Mouse (Mus musculus): Measurements from ENCODE around the gene Gart.

The Gart gene

DNA sequence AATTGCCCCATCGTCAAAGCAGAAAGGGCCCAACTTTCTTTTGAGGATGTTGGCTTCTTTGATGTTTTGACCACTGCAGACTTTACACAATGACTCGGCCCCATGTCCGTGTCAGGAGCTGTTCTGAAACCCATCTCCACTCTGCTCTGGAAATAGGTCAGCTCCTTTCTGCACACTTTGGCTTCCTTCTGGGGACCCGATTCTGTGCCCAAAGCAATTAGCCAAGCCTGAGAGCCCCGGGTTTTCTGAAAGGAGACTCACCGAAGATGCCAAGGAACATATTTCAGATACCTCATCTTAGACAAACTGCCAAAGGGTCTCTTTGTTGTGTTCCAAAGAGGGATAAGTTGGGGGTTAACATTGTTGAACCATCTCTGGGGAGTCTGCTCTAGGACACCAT lies 32.2 kb downstream of the Gart start:
- intact Hi-C loops (cut with DNase I): no loop called here

GRCm38 (mm10) chr16:91612525-91612924 lies 34.2 kb downstream of the Gart start:
- intact Hi-C loops (cut with DNase I): no loop called here

- intact Hi-C loops (cut with DNase I): no loop called here
Measured at GRCm38 (mm10) chr16:91611248-91611647, 35.5 kb downstream of the Gart start.

DNA sequence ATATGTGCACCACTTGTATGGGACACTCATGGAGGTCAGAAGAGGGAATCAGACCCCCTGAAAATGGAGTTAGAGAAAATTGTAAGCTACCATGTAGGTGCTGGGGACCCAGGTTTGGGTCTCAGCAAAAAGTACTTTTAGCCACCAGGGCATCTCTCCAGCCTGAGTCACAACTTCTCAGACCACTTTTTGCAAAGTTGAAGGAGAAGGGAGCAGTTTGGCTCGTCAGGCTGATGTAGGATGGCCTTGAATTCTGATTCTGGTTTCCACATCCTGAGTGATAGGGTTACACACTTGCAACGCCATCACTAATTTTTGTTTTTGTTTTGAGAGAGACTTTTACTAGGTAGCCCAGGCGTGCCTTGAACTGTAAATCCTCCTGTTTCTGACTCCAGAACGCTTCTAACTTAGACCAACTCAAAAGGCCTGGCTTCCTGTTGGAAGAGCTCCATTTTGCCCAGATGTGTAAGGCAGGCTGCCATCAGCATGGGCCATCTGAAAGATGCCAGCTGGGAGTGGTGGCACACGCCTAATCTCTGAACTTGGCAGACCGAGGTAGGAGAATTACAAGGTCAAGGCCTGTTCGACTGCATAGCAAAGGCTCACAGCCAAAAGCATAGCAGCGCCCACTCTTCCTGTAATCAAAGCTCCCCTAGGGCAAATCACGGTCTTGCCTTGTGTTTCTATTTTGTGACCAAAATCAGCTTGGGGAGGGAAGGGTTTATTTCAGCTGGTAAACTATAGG lies 37.1 kb downstream of the Gart start:
- intact Hi-C loops (cut with DNase I): no loop called here

DNA sequence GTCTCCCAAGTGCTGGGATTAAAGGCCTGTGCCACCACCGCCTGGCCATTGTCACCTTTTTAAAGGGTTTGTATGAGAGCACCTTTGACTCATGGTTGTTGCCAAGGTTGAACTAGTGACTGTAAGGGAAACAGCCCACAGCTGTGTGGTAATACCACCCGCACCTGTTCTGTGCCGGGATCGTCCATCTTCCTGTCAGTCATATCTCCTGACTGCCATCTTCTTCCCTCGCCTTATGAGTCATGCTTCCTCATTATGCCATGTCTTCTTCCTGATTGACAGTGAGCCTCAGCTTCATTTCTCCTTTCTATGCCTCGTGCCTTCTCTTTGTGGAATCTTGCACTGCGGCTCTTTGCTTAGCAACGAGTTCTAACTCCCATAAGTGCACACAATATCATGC lies 39.8 kb downstream of the Gart start:
- intact Hi-C loops (cut with DNase I): no loop called here

GRCm38 (mm10) chr16:91605156-91605555 lies 41.6 kb downstream of the Gart start:
- intact Hi-C loops (cut with DNase I): no loop called here

DNA sequence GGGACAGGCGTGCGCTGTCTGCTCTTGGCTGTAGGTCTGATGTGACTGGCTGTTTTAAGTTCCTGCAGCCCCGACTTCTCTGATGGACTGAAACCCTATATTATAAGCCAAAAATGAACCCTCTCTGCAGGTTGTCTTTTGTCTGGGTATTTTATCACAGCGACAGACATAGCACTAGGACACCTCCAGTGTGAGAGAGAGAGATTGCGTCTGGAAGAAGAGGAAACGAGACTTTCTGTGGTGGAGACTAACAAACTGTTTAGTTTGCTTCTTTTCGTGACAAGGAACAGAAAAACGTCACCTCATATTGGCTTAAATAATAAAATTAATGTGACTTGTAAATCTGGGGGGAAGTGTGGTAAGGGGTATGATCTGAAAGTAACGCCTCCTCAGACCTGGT lies 45.1 kb downstream of the Gart start:
- intact Hi-C loops (cut with DNase I): no loop called here

- intact Hi-C loops (cut with DNase I): no loop called here
Measured at GRCm38 (mm10) chr16:91601081-91601480, 45.7 kb downstream of the Gart start.

DNA sequence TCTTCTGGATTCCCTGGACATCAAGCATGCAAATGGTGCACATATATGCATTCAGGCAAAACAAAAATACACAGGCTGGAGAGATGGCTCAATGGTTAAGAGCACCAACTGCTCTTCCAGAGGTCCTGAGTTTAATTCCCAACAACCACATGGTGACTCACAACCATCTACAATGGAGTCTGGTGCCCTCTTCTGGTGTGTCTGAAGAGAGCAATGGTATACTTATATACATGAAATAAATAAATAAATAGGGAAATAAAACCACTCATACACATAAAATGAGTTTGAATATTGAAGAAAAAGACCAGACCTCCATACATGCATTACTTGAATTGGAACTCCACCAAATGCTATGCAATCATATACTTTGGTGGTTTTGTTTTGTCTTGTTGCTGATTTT lies 47.5 kb downstream of the Gart start:
- intact Hi-C loops (cut with DNase I): loop anchor here (5.0 kb wide), 1 partner anchor 48 kb away; the partner anchor contains the start of genes Gart and Son

DNA sequence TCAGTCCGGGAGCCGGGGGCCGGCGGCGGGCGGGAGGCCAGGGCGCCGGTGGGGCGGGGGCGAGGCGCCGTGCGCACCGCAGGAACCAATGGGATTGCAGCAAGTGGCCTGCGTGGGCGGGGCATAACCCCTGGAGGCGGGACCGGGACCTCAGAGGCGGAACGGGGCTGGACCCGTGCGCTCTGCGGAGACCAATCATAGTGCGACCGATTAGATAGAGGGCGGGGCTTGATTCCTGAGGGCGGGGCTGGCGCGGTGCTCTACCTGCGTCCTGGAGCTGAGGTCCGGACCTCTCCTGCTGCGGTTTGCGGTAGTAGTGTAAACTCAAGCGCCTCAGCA lies 49.1 kb downstream of the Gart start, which contains the start of gene Tmem50b:
Gene Tmem50b, minus strand, starts transcription at position 129 of the 339 bp plus-strand sequence.
- intact Hi-C loops (cut with DNase I): loop anchor here (5.0 kb wide), 1 partner anchor 50 kb away; the partner anchor contains the start of genes Gart and Son

DNA sequence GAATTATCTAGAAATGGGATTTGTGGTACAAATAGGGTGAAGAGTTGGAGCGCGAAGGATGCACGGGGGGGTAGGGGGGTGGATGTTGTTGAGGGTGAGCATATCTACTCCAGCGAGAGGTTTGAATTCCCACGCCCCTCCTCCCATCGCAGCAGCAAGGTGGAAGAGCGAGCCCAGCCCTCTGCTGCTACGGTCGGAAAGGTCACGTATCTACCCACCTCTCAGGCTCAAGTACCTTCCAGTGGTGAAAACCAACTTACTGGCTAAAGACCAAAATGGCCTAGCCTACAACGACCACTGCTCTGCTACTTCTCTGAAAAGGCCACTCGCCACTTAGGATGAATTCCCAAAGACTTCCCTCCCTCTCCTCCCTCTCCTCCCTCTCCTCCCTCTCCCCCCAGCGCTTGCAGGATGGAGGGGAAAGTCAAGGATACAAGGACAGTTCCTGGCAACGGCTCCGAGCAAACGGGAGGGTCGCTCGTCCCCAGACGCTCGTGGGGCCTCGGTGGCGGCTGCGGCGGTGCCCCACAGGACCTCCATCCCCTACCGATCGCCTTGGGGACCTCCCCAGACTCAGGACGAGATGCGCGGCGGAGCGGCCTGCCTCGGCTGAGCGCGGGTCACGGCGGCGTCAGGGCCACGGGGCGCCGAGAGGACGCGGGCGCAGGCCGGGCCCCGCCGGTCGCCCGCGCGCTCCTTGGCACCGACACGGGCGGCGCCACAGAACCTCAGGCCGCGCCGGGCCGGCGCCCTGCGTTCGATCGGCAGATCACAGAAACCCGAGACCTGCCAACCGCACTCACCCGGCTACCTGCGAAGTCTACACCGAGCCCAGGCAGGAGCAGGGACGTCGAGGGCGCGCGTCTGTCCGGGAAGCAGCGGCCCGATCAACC lies 49.7 kb downstream of the Gart start:
- intact Hi-C loops (cut with DNase I): loop anchor here (5.0 kb wide), 1 partner anchor 50 kb away; the partner anchor contains the start of genes Gart and Son

DNA sequence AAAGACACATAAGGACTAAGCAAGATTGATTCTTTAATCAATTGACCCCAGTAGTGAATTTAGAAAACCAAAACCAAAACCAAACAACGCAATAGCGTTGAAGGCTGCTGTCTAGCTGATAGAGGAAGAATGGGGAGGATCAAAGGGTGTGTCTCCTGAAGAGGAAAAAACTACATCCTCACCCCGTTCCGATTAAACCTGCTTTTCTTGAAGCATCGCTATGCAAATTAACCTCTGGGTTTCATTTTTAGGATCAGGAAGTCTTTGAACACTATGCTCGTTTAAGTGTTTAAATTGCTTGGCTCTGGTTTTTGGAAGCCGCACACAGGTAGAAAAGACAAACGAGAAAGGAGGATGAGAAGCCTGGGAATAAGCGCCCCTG lies 50.4 kb downstream of the Gart start:
- intact Hi-C loops (cut with DNase I): loop anchor here (5.0 kb wide), 1 partner anchor 51 kb away; the partner anchor contains the start of genes Gart and Son

DNA sequence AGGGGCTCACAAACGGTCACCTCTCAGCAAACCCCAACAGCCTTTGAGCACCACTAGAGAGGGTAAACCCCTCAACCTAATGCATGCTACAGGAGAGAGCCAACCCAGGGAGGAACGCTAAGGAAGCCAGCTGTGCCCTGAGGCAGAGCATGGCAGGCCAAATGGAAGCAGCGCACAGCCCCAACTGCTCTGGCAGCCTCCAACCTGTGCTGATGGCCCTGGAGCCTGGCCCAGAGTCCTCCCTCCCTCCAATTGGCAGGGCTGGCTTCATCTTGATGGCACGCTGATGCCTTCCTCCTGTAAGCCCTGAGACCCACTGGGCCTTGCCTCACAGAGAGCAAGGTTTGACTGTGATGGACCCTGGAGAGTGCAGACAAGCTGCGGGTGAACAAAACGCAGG lies 51.7 kb downstream of the Gart start:
- intact Hi-C loops (cut with DNase I): loop anchor here (5.0 kb wide), 1 partner anchor 52 kb away; the partner anchor contains the start of genes Gart and Son

- intact Hi-C loops (cut with DNase I): no loop called here
Measured at GRCm38 (mm10) chr16:91593262-91593661, 53.5 kb downstream of the Gart start.

DNA sequence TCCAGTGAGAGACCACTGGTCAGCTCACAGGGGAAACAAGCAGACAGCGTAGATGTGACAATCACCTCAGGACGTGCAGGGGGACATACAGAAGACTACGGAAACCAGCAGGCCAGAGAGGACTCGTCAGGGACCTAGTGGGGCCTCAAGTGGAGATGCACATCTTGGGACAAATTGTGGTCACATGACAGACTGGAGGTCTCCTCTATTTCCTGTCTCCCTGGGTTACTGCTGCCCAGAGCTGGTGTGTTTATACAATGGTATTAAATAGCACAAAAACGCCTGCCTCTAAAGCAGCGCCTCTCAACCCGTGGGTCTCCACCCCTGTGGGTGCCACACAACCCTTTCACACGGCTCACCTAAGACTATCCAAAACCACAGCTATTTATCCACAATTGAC lies 54.6 kb downstream of the Gart start:
- intact Hi-C loops (cut with DNase I): no loop called here

- intact Hi-C loops (cut with DNase I): no loop called here
Measured at GRCm38 (mm10) chr16:91588703-91589102, 58.0 kb downstream of the Gart start.

DNA sequence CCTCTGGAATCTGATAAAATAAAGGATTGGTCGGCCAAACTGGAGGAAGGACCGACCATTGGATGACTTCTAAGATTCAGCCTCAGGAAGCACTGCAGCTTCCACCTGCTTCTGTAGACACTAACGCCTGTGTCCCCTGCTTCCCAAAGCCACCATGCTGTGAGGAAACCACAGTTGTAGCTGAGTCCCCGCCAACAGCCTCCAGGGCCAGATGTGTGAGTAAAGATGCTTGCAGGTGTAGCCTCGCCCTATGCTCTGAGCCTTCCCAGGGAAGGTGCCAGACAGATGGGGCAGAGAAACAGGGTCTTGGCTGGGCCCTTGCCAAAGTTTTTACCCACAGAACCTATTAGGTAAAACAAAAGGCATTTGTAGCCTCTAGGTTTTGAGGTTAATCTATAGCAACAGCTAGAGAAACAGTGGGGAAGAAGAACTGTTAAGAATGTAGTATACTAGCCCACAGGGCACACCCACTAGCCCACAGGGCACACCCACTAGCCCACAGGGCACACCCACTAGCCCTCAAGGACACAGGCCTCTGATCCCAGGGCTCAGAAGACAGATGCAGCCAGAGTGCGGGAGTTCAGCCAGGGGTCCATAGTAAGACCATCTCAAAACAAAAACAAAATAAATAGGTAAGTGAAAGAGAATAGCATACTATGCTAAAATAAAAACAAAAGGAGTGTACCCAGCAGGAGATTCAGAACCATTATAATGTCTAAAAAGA lies 58.9 kb downstream of the Gart start:
- intact Hi-C loops (cut with DNase I): no loop called here

- intact Hi-C loops (cut with DNase I): no loop called here
Measured at GRCm38 (mm10) chr16:91586244-91586643, 60.5 kb downstream of the Gart start.

GRCm38 (mm10) chr16:91585617-91586016 lies 61.1 kb downstream of the Gart start:
- intact Hi-C loops (cut with DNase I): no loop called here

DNA sequence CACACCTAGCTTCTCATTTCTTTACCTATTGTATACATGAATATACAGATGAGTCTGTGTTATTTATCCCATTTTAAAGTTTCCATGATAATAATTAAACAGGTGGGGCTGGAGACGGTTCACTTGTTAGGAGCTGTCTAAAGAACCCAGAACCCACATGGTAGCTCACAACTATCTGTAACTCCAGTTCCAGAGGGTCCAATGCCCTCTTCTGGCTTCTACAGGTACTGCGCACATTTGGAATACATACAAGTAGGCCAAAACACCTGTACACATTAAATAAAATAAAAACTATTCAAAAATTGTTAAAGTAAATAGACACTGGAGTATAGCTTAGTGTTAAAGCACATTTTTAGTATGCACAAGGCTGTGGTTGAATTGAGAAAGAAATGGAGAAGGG lies 64.4 kb downstream of the Gart start:
- intact Hi-C loops (cut with DNase I): no loop called here

DNA sequence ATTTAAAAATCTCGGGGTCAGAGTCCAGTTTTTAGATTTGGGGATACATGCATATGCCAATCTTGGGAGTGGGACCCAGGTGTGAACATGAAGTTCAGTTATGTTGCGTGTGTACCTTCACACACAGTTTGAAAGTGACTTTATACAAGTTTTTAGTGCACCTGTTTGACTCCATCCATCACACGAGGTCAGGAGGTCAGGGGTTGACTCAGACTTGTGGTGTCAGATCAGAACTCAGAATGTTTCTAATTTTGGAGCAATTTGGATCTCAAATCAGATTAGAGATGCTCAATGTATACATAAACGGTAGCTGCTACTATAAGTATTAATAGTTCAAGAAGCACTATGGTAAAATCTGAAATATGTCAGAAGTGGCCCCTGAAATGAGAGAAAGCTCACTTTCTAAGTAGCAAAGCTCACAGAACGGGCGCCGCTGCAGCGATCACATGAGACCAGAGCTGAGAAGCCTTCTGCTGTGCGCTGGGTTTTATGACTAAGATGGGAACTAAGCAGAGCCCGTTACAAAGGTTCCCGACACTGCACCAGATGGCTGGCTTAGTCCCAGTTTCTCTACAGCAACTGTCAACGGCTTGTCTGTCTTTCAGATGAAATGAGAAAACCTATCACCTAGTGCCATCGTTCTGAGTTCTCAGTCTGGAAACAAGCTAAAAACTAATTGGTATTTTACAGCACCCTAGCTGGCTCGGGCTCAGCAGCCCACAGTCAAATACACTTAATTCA lies 67.6 kb downstream of the Gart start:
- intact Hi-C loops (cut with DNase I): no loop called here

Data from adrenal gland (tissue).